Mouse (Mus musculus): ENCODE data around the gene Esp38. TPM values are rescaled to one million over a fixed set of nuclear protein-coding genes. Genes with fewer than 3 reads are reported as not detected.
"Not testable (repeated sequence)": the region's sequence is repeated elsewhere in the genome, so short reads cannot be mapped to it uniquely, and the experiment has no call there.

Gene Esp38
- not detected in 2 replicates for polyA plus RNA-seq (2012; rRNA removed)

GRCm38 (mm10) chr17:39950220-39950619 lies at the start of gene Esp38:
Esp38 (plus strand) TSS chr17:39950520.
- Histone ChIP-seq H3K4me3 (ENCODE audit: control insufficient read depth, insufficient read depth, low read length) (no peak within 1 kb of the TSS), H3K27ac (ENCODE audit: control insufficient read depth, insufficient read depth, low read length) (no peak within 1 kb of the TSS), H3K4me1 (replicated peaks; ENCODE audit: control insufficient read depth, insufficient read depth, low read length) (no peaks in the 10 kb centered on the region), H3K36me3 (ENCODE audit: control insufficient read depth, insufficient read depth, low read length) (no peaks in the 10 kb centered on the region), H3K27me3 (ENCODE audit: control insufficient read depth, insufficient read depth, low read length) (no peaks in the 10 kb centered on the region)
- TF ChIP-seq CTCF (IDR thresholded peaks at IDR 0.05; ENCODE audit: borderline replicate concordance, control insufficient read depth, extremely low read depth, insufficient read depth, low read length, poor library complexity) (no peak), POLR2A (IDR thresholded peaks at IDR 0.05; ENCODE audit: control insufficient read depth, extremely low read depth, insufficient read depth, low read length, poor library complexity) (no peak)
- no peak for DNase-seq
- WGBS, result 94% methylated on average over 3 of the region's 3 CpGs

DNA sequence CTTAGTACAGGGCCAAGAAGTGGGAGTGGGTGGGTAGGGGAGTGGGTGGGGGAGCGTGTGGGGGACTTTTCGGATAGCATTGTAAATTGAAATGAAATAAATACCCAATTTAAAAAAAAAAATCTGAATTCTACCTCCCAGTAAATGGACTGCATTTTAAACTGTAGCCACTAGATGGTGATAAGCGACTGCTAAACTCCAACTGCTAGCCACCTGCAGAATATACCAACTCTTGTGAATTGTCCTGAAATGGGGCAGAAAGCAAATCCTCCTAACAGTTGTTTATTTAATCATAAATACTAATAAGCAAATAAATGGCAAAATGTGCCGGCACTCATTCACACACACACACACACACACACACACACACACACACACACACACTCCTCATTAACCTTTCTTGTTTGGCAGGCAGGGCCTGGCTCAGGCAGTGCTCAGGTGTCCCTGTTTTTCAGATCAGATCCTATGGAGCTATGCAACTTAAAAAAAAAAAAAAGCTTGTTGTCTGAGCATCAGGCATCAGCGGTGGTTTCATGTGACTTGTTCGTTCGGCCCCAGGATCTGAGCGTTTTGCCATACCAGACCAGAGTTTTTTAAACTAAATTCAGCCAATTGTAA lies 47.3 kb upstream of the Esp38 start:
- H3K36me3 ChIP-seq (ENCODE audit: control insufficient read depth, insufficient read depth, low read length); H3K27ac ChIP-seq (ENCODE audit: control insufficient read depth, insufficient read depth, low read length); H3K27me3 ChIP-seq (ENCODE audit: control insufficient read depth, insufficient read depth, low read length); H3K4me1 ChIP-seq (replicated peaks; ENCODE audit: control insufficient read depth, insufficient read depth, low read length); DNase-seq; H3K4me3 ChIP-seq (ENCODE audit: control insufficient read depth, insufficient read depth, low read length): not testable (repeated sequence)
- 57% methylated on average over 8 of the region's 8 CpGs for WGBS

Other genes starting within 250 kb of the Esp38 start
- gene AC192777.2, start 144.9 kb downstream of the Esp38 start, polyA plus RNA-seq (2012; rRNA removed), result not detected in 2 replicates